Mouse (Mus musculus) cerebellum, adult 18-20 months (tissue): ENCODE results near the gene Smarcc1.
A peak's percentile ranks its signal among the peaks of the same experiment; 100 is the strongest.
"Not testable (repeated sequence)": the region's sequence is repeated elsewhere in the genome, so short reads cannot be mapped to it uniquely, and the experiment has no call there.

Experiments used
- DNase-seq, 2 experiments: peaks; one replicate each; pipeline ENCODE4 v3.0.0; 2021

Smarcc1 gene

DNA sequence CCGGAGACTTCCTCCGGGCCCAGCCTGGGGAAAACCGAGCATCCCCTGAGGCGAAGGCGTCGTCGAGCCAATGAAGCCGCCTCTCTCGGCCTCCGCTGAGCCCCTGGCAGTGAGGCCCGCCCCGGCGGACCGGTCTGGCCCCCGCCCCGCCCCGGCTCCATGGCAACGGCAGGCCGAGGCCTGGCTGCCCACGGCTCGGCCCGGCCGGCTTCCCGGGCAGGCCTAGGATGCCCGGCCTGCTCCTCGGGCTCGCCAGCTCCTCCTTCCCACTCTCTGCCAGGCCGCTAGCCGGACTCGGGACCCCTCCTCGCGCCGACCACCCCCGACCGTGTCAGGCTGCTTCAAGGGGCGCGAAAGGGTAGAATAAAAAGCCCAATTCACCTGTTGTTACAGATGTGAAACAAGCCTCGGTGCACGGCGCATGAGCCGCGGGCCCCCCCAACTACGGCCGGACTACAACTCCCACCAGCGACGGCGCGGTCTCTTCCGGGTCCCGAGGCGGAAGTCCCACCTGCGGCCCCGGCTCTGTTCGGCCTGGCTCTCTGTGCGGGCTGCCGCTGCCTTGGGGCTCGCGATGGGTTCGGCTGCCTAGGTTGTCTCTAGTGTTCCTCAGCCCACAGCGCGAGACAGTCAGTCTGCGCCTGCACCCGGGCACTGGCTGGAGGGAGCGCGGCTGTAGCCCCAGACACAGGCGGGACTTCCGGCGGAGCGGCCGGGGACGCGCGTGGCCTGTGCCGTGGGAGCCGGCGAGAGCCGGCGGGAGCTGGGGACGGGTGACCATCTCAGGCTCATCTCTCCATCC lies at the start of gene Smarcc1:
Gene Smarcc1 (plus strand): TSS at position 732 of the 802 bp plus-strand sequence.
- DNase-seq: peak; percentile 87 to 91

DNA sequence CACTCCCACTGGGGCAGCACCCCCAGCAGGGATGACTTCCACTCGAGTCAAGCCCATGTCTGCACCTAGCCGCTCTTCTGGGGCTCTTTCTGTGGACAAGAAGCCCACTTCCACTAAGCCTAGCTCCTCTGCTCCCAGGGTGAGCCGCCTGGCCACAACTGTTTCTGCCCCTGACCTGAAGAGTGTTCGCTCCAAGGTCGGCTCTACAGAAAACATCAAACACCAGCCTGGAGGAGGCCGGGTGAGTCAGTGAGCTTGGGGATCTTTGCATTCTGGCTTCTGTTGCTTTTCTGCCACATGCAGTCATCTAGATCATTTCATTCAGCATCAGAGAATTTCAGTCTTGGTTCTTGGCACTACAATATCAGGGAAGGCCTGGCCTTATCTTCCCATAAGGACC lies 48.8 kb upstream of the Smarcc1 start:
- no peak for DNase-seq

DNA sequence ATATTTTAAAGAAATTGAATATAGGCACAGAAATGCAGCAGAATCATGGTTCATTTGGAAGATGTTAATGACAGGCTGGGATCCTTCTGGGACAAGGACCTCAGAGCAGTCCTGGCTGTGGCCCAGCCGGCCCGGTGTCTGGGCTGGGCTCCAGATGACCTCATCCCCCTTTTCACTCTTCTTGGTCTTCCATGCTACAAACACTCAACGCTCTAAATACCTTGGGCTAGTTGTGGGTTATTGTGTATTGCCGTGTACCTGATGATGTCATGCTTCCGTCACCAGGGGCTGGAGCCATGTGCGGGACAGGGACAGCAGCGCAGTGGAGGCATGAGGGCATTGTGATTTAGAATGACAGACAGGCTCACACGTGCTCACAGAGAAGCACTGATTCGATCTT lies 47.1 kb upstream of the Smarcc1 start:
- DNase-seq: peak; percentile 77 to 85

DNA sequence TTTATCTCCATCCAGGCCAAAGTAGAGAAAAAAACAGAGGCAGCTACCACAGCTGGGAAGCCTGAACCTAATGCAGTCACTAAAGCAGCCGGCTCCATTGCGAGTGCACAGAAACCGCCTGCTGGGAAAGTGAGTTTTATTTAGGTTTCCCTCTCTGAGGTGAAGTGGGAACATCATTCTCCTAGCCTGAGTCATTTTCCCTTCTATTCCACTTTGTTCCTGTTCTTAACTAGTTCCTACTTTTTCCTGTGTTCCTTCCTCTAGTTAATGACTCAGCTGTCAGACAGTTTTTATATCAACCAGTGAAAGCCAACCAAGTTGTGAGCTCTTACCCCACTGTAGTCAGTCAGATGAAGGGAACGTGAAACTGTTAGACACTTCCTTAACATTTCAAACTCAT lies 46.5 kb upstream of the Smarcc1 start:
- DNase-seq: no peak

DNA sequence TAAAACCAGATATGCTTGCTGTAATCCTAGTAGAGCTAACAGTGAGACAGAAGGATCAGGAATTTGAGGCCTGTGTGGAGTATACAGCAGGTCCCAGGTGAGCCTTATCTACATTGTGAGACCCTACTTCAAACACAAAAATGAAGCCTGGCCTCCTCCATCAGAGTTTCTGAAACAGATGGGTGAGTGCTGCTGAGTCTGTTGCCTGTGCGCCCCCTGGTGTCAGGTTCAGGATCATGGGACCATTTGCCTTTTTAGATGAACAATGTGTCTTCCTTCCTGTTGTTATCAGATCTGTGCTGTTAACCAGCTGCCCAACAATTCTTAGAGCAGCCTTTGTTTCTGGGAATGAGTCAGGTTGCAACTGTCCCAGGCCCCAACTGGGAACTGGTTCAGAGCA lies 45.7 kb upstream of the Smarcc1 start:
- peak; percentile 84 to 89 for DNase-seq

DNA sequence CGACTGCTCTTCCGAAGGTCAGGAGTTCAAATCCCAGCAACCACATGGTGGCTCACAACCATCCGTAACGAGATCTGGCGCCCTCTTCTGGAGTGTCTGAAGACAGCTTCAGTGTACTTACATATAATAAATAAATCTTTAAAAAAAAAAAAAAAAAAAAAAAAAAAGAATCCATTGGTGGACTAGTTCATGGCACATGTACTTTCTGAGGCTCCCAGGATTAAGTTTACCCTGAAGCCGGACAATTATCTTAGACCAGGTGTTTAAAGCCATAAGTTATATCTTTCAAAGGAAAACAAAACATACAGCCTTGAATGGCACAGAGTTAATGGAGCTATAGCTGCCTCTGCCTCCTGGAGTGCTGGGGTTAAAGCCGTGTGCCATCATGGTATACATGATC lies 41.0 kb upstream of the Smarcc1 start:
- not testable (repeated sequence) for DNase-seq

DNA sequence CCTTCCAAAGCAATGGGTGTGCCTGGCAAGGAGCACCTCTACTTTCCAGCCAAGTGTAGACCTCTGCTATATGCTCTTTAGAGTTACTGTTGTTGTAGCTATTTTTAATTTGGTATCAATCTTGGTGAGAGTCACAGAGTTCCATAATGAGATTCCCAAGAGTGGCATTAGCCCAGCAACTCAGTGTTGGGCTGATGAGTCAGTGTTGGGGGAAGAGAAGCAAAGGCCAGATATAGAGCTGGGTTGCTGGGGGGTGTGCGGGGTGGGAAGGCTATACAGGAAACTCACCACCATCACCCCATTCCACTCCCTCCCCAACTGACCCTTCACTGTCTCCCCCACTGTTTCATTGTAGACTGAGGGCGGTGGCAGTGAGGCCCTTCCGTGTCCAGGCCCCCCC lies 36.4 kb upstream of the Smarcc1 start:
- no peak for DNase-seq

DNA sequence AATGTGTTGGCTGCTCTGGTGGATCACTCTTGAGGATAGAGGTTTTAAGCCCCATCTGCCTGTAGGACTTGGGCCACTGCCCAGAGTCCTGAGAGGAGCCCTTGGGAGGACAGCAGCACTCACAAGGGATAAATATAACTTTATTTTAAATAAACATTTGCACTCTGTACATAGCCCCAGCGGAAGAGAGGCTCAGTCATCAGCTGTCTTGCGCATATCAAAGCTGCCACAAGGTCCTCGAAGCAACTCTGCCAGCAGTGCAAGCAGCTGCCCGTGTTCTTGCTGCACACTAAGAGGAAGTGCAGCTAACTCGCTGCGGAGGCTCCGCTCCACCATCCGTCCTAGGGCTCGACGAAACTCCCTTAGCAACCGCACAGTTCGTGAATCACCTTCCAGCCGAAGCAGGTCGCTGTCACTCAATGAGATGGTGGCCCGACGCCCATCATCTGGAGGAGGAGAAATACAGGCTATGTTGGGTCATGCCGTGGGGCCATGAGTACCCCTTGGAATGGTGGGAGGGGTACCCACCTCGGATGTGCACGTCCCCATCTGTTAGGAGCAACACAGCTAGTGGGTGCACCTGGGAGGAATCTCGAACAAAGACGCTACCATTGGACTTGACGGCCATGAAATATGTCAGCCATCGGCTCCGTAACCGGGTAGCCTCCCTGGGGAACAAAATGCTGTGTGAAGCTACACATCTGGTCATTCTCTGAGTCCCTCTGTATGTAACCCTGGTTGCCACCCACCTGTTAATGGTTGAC lies 33.1 kb upstream of the Smarcc1 start:
- DNase-seq: peak; percentile 37

DNA sequence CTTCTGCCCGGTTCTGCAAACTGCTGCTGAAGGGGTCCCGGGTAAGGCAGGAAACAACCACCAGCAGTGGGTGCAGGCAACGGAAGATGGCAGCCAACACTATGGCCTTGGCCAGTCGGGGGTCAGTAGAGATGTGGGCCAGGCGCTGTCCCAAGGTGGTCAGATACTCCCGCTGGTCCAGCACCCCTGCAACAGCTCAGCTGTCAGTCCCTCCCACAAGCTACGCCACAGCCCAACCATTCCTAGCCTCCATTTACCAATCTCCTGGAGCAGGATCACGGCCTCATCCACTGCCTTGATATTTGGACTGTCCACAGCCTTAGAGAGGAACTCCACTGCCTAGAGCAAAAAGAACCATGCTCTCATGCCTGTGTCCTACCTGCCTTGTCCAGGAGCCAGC lies 31.8 kb upstream of the Smarcc1 start:
- no peak for DNase-seq

DNA sequence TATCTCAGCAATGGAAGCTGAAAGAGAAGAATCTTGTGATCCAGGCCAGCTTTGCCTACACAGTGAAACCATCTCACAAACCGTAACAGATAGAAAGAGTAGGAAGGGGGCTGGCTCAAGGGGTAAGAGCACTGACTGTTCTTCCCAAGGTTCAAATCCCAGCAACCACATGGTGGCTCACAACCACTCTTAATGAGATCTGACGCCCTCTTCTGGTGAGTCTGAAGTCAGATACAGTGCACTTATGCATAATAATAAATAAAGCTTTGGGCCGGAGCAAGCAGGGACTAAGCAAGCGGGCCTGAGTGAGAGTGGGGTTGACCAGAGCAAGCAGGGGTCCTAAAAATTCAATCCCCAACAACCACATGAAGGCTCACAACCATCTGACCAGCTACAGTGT lies 24.2 kb upstream of the Smarcc1 start:
- no peak for DNase-seq

DNA sequence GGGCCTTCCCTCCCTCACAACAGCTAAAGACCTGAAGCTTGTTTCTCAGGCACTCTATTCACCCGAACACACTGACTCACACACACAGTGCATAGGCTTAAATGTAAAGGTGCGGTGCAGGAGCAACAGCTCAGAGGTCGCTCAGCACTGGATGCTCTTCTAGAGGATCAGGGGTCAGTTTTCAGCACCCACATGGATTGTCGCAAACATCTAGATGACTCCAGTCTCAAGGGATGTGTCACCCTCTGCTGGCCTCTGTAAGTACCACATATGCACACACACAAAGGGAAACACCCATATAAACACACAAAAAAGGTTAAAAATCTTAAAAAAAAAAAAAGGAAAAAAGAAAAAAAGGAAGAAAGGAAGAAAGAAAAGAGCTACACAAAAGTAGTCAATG lies 22.7 kb upstream of the Smarcc1 start:
- no peak for DNase-seq

DNA sequence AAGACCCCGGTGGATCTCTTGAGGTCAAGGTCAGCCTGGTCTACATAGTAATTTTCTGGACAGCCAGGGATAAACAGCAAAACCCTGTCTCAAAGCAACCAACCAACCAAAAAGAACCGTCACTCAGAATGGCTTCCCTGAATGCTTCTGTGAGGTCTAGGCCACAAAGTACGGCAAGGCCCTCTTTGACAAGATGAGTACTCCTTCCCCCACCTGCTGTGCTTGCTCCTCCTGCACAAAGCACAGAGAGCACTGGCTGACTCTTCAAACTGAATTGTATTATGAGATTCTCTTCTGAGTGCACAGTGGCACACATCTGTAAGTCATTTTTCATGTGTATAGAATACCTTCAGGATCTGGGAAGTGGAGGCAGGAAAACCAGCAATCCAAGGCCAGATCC lies 19.7 kb upstream of the Smarcc1 start:
- no peak for DNase-seq

DNA sequence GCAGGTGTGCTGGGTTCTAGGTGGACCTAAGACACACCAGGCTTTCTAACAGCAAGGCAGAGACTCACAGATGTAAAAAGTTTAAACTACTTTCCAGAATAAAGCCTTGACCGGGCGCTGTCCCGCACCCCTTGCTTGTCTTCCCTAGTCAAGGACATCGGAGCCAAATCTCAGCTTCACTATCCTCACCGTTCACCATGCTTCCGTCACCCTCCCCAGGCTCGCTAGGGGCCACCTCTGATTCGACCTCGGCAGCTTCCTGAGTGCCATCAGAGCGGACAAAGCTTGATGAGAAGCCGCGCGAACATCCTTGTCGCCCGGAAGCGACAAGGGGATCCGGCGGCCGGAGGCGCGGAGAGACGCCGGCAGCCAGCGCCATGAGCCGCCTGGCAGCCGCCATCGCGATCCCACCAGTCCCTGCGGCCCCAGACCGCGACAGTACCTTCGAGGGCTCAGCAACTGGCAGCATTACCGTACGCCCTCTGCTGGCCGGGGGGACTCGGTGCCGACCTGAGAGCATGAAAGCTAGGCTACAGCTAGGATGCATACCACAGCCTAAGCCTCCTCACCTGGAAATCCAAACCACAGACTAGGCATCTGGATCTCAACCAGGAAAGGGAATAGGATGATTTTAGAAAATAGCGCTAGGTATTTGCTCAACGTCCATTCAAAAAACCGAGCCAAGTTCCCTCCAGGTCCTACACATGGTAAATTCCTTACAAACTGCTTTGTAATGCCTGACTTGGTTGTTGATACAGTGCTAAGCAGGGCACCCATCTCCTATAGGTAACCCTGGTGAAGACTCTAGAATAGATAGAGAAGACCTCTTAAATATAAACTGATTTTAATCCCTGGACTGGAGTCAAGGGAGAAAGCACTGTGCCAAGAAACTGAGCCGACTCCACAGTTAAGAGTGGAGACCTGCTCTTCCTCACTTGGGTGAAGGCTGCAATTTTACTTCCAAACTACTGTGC lies 16.6 kb upstream of the Smarcc1 start:
- DNase-seq: peak; percentile 96 to 97

DNA sequence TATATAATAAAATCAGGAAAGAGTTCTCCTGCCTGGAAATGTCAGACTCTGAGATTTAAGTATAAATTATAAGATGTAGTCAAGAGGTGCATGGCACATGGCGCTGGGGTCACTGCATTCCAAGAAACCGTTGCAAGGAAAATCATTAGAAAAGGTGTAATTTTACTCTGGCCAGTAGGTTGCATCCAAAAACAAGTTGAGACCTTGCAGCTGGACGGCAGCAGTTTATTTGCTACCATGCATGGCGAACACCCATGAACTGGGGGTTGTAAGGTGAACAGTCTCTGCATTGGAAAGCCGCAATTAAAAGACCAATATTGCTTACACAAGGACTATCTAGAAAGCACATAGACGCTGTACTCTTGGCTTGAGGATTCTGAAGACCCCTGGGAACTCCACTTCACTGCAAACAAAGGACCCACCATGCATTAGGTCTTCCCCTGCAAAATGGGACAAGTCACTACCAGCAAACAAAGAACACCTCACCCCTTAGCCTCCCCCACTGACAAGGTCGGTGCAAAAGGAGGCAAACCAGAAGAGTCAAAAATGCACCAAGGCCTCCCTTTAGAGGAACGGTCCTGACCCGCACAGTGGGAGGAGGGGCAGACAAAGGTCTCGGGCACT lies 1.0 kb upstream of the Smarcc1 start:
- no peak for DNase-seq

DNA sequence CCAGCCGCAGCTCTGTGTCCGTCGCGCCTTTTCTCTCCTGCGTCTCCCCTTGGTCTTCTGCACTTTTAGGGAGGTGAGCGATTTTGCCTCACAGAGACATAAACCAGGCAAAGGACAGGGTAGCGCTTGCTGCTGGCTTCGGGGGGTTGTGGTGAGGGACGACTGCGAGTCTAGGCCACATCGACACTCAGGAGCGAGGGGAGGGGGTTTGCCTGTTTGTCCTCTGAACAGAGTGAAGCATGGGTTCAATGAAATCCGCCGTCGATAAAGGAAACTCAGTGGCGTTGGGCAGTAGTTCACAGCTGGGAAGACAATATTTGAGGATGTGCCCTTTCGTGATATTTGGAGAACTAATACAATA lies 251 bp downstream of the Smarcc1 start, which contains the start of gene Dhx30:
Gene Dhx30 (minus strand): TSS at position 52 of the 361 bp plus-strand sequence.
- no peak for DNase-seq

DNA sequence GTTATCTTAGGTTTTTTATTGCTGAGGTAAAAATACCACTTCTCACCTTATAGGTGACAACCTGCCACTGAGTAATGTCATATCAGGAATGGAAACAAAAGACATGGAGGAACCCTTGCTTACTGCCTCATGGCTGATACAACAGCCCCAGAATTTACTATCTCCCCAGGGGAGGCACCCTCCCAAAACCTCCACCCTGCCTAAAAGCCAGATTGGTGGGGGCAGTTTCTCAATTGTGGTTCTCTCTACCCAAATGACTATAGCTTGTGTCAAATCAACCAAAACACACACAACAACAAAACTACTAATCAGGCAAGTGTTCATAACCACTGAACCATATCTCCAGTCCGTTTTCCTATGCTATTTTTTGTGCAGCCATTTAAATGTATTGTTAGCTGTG lies 741 bp downstream of the Smarcc1 start:
- no peak for DNase-seq

DNA sequence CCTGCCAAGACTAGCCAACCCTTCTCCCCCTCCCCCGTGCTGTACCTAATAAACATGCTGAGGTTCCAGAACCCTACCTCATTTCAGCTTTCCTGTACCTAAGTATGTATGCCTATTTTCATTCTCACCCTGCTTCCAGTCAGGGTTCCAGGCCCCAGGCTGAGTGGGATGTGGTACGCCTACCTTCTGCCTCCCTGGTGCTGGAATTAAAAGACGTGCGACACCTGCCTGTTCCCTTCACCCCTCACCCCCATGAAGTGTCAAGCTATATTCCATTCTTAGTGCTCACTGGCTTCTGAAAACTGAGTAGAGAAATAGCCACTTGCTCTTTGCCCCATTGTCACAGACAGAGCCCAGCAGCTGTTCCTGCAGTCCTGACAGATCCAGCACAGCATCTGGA lies 3.9 kb downstream of the Smarcc1 start:
- DNase-seq: no peak

DNA sequence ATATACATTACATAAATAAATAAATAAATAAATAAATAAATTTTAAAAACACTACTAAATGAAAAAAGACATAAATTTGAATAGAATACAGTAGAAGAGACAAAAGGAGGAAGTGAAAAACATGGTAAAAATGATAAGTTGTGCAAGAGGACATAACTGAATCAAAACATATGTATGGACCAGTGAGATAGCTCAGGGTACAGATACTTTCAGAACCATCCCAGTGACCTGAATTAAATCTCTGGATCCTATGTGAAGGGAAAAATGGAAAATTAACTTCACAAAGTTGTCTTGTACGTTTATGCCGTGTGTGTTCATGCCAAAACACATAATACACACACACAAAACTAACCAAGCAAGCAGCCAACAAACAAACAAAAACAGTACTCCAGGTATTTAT lies 5.8 kb downstream of the Smarcc1 start:
- no peak for DNase-seq

DNA sequence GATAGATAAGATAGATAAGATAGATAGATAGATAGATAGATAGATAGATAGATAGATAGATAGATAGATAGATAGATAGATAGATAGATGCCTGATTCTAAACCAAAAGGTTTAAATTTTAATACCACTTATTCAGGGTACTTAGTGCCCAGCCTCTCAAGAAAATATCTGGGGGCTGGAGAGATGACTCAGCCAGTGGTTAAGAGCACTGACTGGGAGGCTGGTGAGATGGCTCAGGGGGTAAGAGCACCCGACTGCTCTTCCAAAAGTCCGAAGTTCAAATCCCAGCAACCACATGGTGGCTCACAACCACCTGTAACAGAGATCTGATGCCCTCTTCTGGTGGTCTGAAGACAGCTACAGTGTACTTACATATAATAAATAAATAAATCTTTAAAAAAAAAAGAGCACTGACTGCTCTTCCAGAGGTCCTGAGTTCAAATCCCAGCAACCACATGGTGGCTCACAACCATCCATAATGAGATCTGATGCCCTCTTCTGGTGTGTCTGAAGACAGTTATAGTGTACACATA lies 6.6 kb downstream of the Smarcc1 start:
- DNase-seq: not testable (repeated sequence)

DNA sequence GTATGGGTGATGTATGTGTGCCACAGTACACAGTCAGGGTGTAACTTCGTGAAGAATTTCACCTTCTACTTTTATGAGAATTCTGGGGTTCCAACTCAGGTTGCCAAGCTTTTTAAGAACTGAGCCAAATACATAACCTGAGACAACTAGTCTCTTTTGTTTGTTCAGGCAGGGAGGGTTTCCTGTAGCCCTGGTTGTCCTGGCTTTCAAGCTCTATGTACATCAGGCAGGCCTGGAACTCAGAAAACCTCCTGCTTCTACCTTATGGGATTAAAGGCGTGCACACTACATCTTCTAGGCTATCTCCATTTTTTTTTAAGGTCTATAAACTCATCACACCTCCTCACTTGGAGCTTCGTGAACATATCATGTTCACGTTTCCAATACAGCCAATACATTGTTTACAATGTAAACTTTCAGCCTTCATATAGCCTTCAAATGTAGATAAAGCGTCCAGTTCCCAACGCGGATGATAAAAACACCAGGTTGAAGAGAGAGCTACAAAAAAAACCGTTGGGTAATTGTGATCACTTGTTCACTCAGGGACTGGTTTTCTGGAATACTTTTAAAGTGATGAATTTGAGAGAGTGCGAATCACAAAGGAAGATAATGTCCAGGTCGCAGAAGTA lies 13.5 kb downstream of the Smarcc1 start:
- DNase-seq: no peak

DNA sequence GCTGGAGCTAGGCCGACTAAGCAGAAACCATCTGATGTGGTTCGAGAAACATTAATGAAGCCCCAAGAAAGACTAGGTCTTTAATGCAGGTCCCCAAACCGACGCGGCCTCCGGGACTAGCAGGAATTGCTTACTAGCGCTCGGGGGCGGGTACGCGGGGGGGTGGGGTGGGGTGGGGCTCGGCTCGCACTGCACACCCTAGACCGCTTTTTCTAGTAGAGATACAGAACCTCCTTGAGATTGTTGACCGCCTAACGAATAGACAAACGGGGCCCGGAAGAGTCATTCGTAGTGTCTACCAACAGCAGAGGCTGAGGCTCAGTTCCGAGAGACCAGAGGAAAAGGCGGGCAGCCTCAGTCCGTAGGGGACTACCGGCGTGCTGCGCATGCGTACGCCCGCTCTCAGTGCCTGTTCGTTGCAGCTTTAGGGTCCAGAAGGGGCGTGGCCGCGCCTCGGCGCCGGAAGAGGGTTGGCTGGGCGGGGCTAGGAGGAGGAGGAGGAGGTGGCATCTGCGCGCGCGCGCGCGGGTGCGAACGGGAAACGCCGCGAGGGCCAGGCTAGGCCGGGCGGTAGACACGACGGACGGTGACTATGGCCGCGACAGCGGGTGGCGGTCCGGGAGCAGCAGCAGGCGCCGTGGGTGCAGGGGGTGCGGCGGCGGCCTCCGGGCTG lies 14.2 kb downstream of the Smarcc1 start:
- peak; percentile 99 to 100 for DNase-seq
